9 mouse cellular contexts compared by ENCODE assay signal in genomic region chr12:85366271-85366670, GRCm38 (mm10). TPM values are rescaled to one million over a fixed set of nuclear protein-coding genes. Genes with fewer than 3 reads are reported as not detected.
DNase-seq lines count a peak whose midpoint lies in the region; ATAC-seq lines count a peak whose summit lies in the region.
"Had no signal": no experiment of that assay in that cellular context is flagged by ENCODE, and none has a peak within 500 bp of the region (broad histone marks: within the 10 kb centered on the region; RNA-seq: fewer than 3 reads in every experiment).

No protein-coding gene starts in this region.

- no peak for ATAC-seq in heart, embryonic 13.5 days (ENCODE audit: extremely low read depth, insufficient number of reproducible peaks, low FRiP score, low TSS enrichment)
- no peak for ATAC-seq in erythroid progenitor cell, adult 5-6 weeks (replicated peaks; ENCODE audit: low FRiP score, poor library complexity, severe bottlenecking)

- H3K27ac ChIP-seq in heart, embryonic 13.5 days (replicated peaks), result peak overlapping the region; percentile 3; the same call in 1 of the 2 replicates
- H3K27ac ChIP-seq: liver, embryonic 13.5 days had no signal

- peaks cover 48% of the 10 kb centered on the region for H3K4me1 ChIP-seq in heart, embryonic 13.5 days

- H3K9me3 ChIP-seq in heart, embryonic 13.5 days, result peaks cover 3% of the 10 kb centered on the region; the same call in 1 of the 2 replicates
- H3K9me3 ChIP-seq: liver, embryonic 13.5 days had no signal

- H3K9ac ChIP-seq in heart, embryonic 13.5 days, result no peak overlapping the region
- H3K9ac ChIP-seq: liver, embryonic 13.5 days had no signal

- peaks cover 11% of the 10 kb centered on the region for H3K36me3 ChIP-seq in heart, embryonic 13.5 days

- no peaks in the 10 kb centered on the region for H3K27me3 ChIP-seq in heart, embryonic 13.5 days (replicated peaks)
- H3K27me3 ChIP-seq: liver, embryonic 13.5 days had no signal

- WGBS in heart, embryonic 13.5 days, result 68% methylated on average over 3 of the region's 3 CpGs

- intact Hi-C loops in left cerebral cortex, postnatal 4 days (cut with DNase I), result no loop called here

- DNase-seq in kidney, postnatal 10 days, result peak; percentile 54
- DNase-seq in kidney, adult 18-20 months, result no peak
- peak; percentile 39 to 53 for DNase-seq in cerebellum, postnatal 10 days
- peak; percentile 52 for DNase-seq in left cerebral cortex, postnatal 4 days
- no peak for DNase-seq in embryo, embryonic 10 days (ENCODE audit: low spot score)
- DNase-seq: liver, embryonic 13.5 days had no signal

- H3K4me3 ChIP-seq in heart, embryonic 13.5 days, result no peak overlapping the region
- H3K4me3 ChIP-seq: erythroblast, embryonic 14.5 days; liver, embryonic 13.5 days had no signal

- no peak overlapping the region for H3K4me2 ChIP-seq in heart, embryonic 13.5 days
- H3K4me2 ChIP-seq: liver, embryonic 13.5 days had no signal

RNA-seq across cellular contexts. Expression of gene Tmed10, which starts 8.4 kb away (rescaled TPM):
- polyA plus RNA-seq in heart, embryonic 13.5 days (2015; fragmentation: Nextera tagmentation; extraction: Ambion mirVana), result 279 and 292 TPM in 2 replicates
- 100 to 1,000 TPM; 153 to 164 TPM for total RNA-seq in left cerebral cortex, postnatal 4 days (2021)
- total RNA-seq in erythroid progenitor cell, adult 5-6 weeks (2015; ENCODE audit: low replicate concordance), result 85.9 and 101 TPM in 2 replicates
- total RNA-seq in erythroid progenitor cell, adult 5-6 weeks (2017; ENCODE audit: low replicate concordance), result 65.6 and 71.7 TPM in 2 replicates

RNA-seq across cellular contexts. Expression of gene Nek9, which starts 27.1 kb away (rescaled TPM):
- 18.5 and 19.2 TPM in 2 replicates for polyA plus RNA-seq in heart, embryonic 13.5 days (2015; fragmentation: Nextera tagmentation; extraction: Ambion mirVana)
- total RNA-seq in left cerebral cortex, postnatal 4 days (2021), result 10 to 100 TPM; 28.9 to 32.0 TPM
- total RNA-seq in erythroid progenitor cell, adult 5-6 weeks (2015; ENCODE audit: low replicate concordance), result 9.0 and 17.2 TPM in 2 replicates
- 7.9 and 15.5 TPM in 2 replicates for total RNA-seq in erythroid progenitor cell, adult 5-6 weeks (2017; ENCODE audit: low replicate concordance)

Comparison
In these comparisons a context has a peak if more than half of its experiments do, and no peak if none do; other contexts are left out.
1. DNase-seq: peak in kidney, postnatal 10 days (single experiment), cerebellum, postnatal 10 days (2 of 2) and left cerebral cortex, postnatal 4 days (single experiment); none in kidney, adult 18-20 months (single experiment) and embryo, embryonic 10 days (single experiment).